Mouse (Mus musculus) kidney, adult 11 months (tissue): Measurements from ENCODE around the gene Pik3r6.

ENCODE experiments used
- DNase-seq: peaks from one replicate; pipeline ENCODE4 v3.0.0; 2022

Gene Pik3r6

GRCm38 (mm10) chr11:68488256-68488824 is 14.5 kb upstream of the Pik3r6 start:
- DNase-seq: no peak

GRCm38 (mm10) chr11:68489236-68489635 is 13.6 kb upstream of the Pik3r6 start:
- no peak for DNase-seq

DNA sequence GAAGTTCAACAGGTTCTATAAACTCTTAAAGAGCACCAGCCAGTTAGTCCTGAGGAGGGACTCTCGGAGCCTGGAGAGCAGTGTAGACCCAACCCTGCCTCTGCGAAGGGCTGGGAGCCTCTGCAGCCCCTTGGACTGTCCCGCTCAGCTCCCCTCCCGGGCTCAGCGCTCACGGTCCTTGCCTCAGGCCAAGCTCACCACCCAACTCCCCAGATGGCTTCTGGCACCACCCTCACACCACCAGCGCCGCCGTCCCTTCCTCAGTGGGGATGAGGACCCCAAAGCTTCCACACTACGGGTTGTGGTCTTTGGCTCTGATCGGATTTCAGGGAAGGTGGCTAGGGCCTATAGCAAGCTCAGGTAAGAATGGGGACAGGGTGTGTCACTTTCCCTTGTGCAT is 10.2 kb upstream of the Pik3r6 start:
- no peak for DNase-seq

DNA sequence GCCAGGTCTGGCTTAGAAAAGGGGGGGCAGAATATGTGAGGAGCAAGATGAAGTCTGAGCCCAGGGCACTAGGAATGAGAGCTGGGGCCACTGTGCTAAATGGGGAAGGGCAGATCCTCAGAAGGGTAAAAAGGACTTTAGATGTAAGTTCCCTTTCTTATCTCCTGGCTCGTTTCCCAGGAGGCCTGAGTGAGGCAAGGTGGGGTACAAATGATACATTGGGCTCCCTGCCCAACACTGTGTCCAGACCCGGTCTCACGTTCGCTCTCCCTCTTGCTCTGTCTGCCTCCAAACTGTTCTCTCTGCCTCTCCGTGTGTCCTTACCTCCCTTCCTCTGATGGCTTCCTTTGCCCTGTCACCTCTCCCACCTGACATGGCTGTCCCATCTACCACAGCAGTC is 9.1 kb upstream of the Pik3r6 start:
- DNase-seq: no peak

- no peak for DNase-seq
These were observed 5.7 kb upstream of the Pik3r6 start for GRCm38 (mm10) chr11:68497081-68497480.

- no peak for DNase-seq
These were observed 4.3 kb upstream of the Pik3r6 start for GRCm38 (mm10) chr11:68498517-68498916.

DNA sequence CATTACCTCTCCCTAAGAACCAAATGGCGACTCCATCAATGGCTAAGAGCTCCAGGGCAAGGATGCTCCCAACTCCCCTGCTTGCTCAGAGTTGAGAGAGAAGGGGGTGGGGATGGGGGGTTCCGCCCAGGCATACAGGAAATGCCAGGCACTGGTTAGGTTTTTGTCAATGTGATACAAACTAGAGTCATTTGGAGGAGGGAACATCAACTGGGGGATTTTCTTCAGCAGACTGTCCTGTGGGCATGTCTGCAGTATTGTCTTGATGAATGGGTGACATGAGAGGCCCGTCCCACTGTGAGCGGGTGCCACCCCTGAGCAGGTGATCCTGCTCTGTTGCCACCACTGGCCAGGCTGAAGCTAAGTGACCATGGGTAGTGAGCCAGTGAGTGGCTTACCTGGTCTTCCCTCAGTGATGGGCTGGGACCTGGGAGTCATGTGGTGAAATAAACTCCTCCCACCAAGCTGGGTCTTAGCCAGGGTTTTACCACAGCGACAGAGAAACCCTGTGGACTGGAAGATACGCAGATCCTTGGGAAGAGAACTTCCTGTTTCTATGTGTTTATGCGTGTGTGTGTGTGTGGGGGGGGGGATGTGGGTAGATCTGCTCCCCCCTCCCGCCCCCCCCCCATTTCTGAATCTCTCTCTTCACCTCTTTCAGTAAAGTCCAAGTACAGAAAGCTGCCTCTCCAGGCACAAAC is 3.7 kb upstream of the Pik3r6 start:
- no peak for DNase-seq

DNA sequence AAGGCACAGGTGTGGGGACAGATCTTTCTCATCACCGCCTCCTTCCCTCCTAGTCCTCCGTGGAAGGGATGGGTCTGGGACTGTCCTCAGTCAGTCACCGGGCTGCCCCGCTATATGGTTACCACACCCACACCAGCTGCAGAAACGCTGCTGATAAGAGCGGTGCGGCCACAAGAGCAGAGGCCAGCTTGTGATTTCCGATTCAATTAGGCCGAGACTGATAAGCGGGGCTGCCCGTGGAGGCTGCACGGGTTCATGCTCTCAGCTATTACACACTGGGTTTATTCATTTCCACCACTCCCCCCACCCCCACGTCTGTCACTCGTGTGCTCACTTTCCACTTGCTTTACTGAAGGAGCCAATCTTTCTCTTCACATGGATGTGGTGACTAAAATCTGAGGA is 1.9 kb upstream of the Pik3r6 start:
- no peak for DNase-seq

GRCm38 (mm10) chr11:68502408-68502807 is 411 bp upstream of the Pik3r6 start:
- DNase-seq: no peak

DNA sequence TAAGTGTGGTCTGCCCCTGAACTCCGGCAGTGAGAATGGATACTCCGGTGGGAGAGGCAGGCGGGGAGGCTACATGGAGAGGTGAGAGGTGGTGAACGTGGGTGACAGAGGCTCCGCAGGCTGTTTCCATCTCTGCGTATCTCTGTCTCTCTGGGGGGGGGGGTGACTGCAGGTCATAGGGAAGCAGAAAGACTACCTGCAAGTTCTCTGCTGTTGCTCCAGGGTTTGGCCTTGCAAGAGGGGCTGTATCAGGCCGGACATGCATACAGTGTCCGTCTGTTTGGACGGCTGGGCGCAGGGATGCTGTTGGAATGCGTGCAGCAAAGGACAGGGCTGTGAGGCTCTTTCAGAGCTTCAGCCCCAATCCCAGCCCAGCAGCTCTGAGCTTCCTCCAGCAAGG is 2.1 kb downstream of the Pik3r6 start:
- DNase-seq: no peak

- DNase-seq: no peak
These were observed 4.4 kb downstream of the Pik3r6 start for GRCm38 (mm10) chr11:68507246-68507645.

GRCm38 (mm10) chr11:68508619-68509018 is 5.8 kb downstream of the Pik3r6 start:
- no peak for DNase-seq

DNA sequence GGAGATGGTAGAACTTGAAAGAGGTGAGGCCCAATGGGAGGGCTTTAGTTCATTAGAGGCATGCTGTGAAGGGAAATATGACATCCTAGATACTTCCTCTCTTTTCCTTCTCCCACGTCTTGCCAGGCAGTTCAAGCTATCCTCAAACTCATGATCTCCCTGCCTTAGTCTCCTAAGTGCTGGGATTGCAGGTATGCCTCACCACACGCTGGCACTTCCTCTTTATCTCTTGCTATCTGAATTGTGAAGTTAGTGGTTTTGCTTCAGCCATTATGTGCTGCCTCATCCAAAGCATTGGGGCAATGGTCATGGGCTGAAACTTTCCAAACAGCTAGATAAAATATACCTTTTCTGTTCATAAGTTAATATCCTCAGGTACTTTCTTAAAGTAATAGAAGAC is 6.4 kb downstream of the Pik3r6 start:
- no peak for DNase-seq

GRCm38 (mm10) chr11:68513969-68514368 is 11.2 kb downstream of the Pik3r6 start:
- DNase-seq: no peak

GRCm38 (mm10) chr11:68519362-68519761 is 16.5 kb downstream of the Pik3r6 start:
- DNase-seq: no peak

GRCm38 (mm10) chr11:68519815-68520214 is 17.0 kb downstream of the Pik3r6 start:
- DNase-seq: no peak

GRCm38 (mm10) chr11:68520439-68520838 is 17.6 kb downstream of the Pik3r6 start:
- no peak for DNase-seq

- DNase-seq: no peak
These were observed 18.5 kb downstream of the Pik3r6 start for GRCm38 (mm10) chr11:68521352-68521751.

DNA sequence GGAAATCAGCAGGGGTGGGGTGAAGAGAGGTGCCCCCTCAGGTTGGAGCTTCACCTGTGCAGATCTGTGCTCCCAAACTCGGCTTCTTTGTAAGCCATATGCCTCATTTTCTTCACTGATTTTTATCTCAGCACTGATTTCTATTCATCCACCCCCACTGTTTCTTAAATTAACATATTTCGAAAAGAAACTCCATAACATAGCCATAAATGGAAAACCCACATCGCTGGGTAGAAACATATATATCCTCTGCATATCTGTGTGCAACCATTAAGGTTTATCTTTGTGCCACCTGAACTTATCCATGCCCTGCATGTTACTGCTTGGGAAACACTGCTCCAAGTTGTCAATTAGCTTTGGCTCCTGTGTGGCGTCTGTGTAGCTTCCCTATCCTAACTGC is 23.6 kb downstream of the Pik3r6 start:
- DNase-seq: no peak

DNA sequence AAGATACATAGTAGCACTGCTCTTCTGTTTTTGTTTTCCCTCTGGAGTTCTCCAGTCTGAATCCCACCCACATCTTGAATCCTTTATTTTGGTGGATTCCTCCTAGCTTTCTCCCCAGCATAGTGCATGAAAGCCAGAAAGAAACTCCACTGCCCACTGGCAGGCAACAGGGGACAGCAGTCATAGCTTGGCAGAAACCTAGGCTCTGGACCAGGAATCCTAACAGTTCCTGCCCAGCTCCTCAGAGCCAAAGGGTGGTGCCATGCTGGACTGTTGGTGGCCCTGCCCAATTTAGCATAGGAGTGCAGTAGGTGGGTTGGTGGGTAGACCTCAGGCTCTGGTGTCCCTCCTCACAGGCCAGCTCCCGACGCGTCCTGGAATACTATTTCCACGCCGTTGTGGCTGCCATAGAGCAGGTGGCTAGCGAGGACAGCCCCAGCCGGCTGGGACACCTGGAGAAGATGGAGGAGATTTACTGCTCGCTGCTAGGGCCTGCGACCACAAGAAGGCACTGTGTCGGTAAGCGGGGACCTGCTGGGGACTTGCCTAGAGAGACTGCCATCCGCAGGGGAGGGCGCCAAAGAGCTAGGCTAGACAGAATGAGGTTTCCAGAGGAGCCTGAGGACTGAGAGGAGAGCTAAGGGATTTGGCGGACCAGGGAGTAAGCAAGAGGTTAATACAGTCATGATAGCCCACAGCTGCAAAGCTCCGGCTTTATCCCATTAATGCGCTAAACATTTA is 28.4 kb downstream of the Pik3r6 start:
- DNase-seq: no peak

GRCm38 (mm10) chr11:68531941-68532535 is 29.2 kb downstream of the Pik3r6 start:
- DNase-seq: no peak

- no peak for DNase-seq
These were observed 30.0 kb downstream of the Pik3r6 start for GRCm38 (mm10) chr11:68532773-68533172.

GRCm38 (mm10) chr11:68533971-68534475 is 31.2 kb downstream of the Pik3r6 start:
- DNase-seq: no peak

GRCm38 (mm10) chr11:68536026-68536425 is 33.2 kb downstream of the Pik3r6 start:
- DNase-seq: no peak
